Mouse (Mus musculus) stomach, postnatal 0 days (tissue): ENCODE data around the gene Itpk1. TPM values are rescaled to one million over a fixed set of nuclear protein-coding genes. Genes with fewer than 3 reads are reported as not detected.

Source experiments
- ATAC-seq: fragments of 200-750 bp; cut with Nextera tagmentation; 2 replicates; pipeline ENCODE4 v1.8.0; 2017; ENCODE audit not compliant: low FRiP score, low TSS enrichment
- DNase-seq: peaks from one replicate; pipeline ENCODE4 v3.0.0-alpha.2; 2016; ENCODE audit warnings: low spot score
- H3K27ac ChIP-seq: fragments of 300-500 bp; sonication (generic); replicated peaks from 2 replicates; pipeline ENCODE4 v1.5.1; 2014; ENCODE audit warnings: mild to moderate bottlenecking, control low read depth
- H3K27me3 ChIP-seq: fragments of 300-500 bp; sonication (generic); 2 replicates; pipeline ENCODE4 v1.6.1; 2014; ENCODE audit warnings: low read length; ENCODE audit not compliant: control insufficient read depth, insufficient read depth
- H3K36me3 ChIP-seq: fragments of 300-500 bp; sonication (generic); 2 replicates; pipeline ENCODE4 v1.6.1; 2014; ENCODE audit warnings: low read length, mixed read lengths; ENCODE audit not compliant: control insufficient read depth, insufficient read depth
- H3K4me1 ChIP-seq: fragments of 300-500 bp; sonication (generic); replicated peaks from 2 replicates; pipeline ENCODE4 v1.6.1; 2014; ENCODE audit warnings: antibody characterized with exemption; ENCODE audit not compliant: control insufficient read depth, insufficient read depth
- H3K4me2 ChIP-seq: fragments of 300-500 bp; sonication (generic); replicated peaks from 2 replicates; pipeline ENCODE4 v1.6.1; 2014; ENCODE audit warnings: low read depth, mild to moderate bottlenecking, control low read depth, moderate library complexity
- H3K4me3 ChIP-seq: fragments of 300-500 bp; sonication (generic); 2 replicates; pipeline ENCODE4 v1.5.1; 2014; ENCODE audit warnings: low read depth, low read length, control low read depth
- H3K9ac ChIP-seq: fragments of 300-500 bp; sonication (generic); 2 replicates; pipeline ENCODE4 v1.6.1; 2014; ENCODE audit warnings: mild to moderate bottlenecking, low read length, control low read depth, mixed read lengths
- H3K9me3 ChIP-seq: fragments of 300-500 bp; sonication (generic); 2 replicates; pipeline ENCODE4 v1.6.1; 2016; ENCODE audit warnings: low read length; ENCODE audit not compliant: control insufficient read depth
- CTCF ChIP-seq: IDR thresholded peaks from 2 replicates; pipeline ENCODE4 v1.5.1; 2016; ENCODE audit warnings: antibody characterized with exemption, low read depth, mild to moderate bottlenecking, moderate library complexity
- EP300 ChIP-seq: optimal IDR thresholded peaks from 2 replicates; pipeline ENCODE3; 2016; ENCODE audit warnings: antibody characterized with exemption
- WGBS: fragments of 180-500 bp; shearing (Covaris S2); extraction: QIAGEN DNeasy Blood & Tissue Kit; methylation state at CpG from one replicate; pipeline ENCODE4 v1.1.7; 2014; 5-methylcytosine and 5-hydroxymethylcytosine counted together
- polyA plus RNA-seq: library from polyadenylated mRNA; unstranded; fragments of >200 nt; fragmentation: Nextera tagmentation; extraction: Ambion mirVana; gene quantifications from 2 replicates; pipeline ENCODE4 v1.2.1, GENCODE M21; 2015

The Itpk1 gene
- polyA plus RNA-seq, 1 experiment from 2014 or later, result 21.5 TPM

DNA sequence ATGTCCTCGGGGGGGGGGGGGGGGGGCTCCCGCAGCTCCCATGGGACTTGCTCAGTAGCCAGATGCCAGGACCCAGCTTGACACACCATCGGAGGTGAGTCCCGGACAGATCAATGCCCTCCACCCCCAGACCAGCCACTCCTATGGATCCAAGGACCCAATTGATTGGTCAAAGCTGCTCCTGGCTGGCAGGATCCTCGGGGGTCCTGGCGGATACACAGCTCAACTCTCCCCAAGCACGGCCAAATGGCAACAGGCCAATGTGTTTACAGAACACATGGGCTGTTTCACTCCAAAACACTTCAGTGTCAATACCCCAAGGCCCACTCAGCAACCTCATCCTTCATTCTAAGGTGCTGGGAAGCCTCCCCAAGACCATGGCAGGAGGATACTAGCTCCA, 13.0 kb downstream of the Itpk1 start:
- Histone ChIP-seq H3K9me3 (no peaks in the 10 kb centered on the region), H3K9ac (no peak overlapping the region), H3K4me1 (peaks cover 4% of the 10 kb centered on the region), H3K4me3 (no peak overlapping the region), H3K27me3 (no peaks in the 10 kb centered on the region), H3K27ac (no peak overlapping the region), H3K36me3 (no peaks in the 10 kb centered on the region), H3K4me2 (no peak overlapping the region)
- 65% methylated on average over 7 of the region's 7 CpGs for WGBS
- DNase-seq (no peak), ATAC-seq (no peak)
- TF ChIP-seq CTCF (no peak), EP300 (no peak)

GRCm38 (mm10) chr12:102691180-102691579, 13.6 kb downstream of the Itpk1 start:
- H3K9me3 ChIP-seq, result no peaks in the 10 kb centered on the region
- H3K27me3 ChIP-seq, result no peaks in the 10 kb centered on the region
- H3K4me3 ChIP-seq, result no peak overlapping the region
- no peak overlapping the region; the same call in 1 of the 2 replicates for H3K27ac ChIP-seq
- H3K36me3 ChIP-seq, result no peaks in the 10 kb centered on the region
- DNase-seq (no peak), ATAC-seq (peak; percentile 36; the same call in 1 of the 2 replicates)
- no peak for TF ChIP-seq EP300
- no peak for TF ChIP-seq CTCF
- WGBS, result 50% methylated on average over 11 of the region's 11 CpGs
- no peak overlapping the region for H3K4me2 ChIP-seq
- H3K9ac ChIP-seq, result no peak overlapping the region
- H3K4me1 ChIP-seq, result peaks cover 2% of the 10 kb centered on the region; the same call in 1 of the 2 replicates

DNA sequence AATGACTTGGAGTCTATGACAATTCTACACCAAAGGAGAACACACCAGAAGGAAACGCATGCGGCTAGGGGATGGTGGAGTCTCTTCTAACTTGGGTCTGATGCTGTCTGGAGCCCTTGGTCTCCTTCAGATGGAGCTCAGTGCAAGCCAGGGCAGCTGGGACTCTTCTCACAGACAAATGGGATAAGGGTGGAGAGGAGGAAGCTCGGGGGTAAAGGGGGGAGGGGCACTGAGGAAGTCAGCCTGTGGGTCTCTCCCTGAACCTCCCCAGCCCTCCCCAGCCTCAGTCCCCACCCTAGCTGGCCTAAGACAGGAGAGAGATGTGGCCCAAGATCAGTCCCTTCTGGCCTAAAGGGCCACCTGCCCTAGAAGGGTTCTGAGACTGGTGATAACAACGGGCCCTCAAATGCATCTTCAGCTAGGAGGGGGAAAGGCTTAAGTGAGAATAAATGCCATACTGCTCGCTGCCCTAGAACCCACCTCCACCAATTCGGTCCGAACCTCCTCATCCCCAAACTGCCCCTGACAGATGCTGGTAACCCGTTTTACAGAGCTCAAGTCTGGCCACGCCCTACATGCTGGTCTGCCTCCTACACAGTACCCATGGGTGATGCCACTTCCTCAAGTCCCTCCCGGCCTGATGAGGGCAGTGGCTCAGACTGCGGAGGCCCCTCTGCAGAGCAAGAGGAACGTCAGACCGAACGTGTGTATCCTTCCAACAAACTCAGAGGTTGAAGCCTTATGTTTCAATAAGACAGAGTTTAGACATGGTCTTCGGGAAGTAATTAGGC, 14.8 kb downstream of the Itpk1 start:
- no peak overlapping the region for H3K9ac ChIP-seq
- no peaks in the 10 kb centered on the region for H3K36me3 ChIP-seq
- H3K9me3 ChIP-seq, result no peaks in the 10 kb centered on the region
- ATAC-seq (no peak), DNase-seq (no peak)
- H3K4me2 ChIP-seq, result no peak overlapping the region
- WGBS, result 71% methylated on average over 15 of the region's 15 CpGs
- H3K4me3 ChIP-seq, result no peak overlapping the region
- H3K27me3 ChIP-seq, result no peaks in the 10 kb centered on the region
- TF ChIP-seq EP300 (no peak), CTCF (no peak)
- H3K27ac ChIP-seq, result no peak overlapping the region
- peaks cover 3% of the 10 kb centered on the region for H3K4me1 ChIP-seq

- no peak overlapping the region for H3K9ac ChIP-seq
- H3K36me3 ChIP-seq, result no peaks in the 10 kb centered on the region
- 75% methylated on average over 5 of the region's 5 CpGs for WGBS
- H3K4me1 ChIP-seq, result peaks cover 4% of the 10 kb centered on the region
- no peaks in the 10 kb centered on the region for H3K27me3 ChIP-seq
- no peaks in the 10 kb centered on the region for H3K9me3 ChIP-seq
- no peak overlapping the region for H3K4me3 ChIP-seq
- no peak overlapping the region for H3K4me2 ChIP-seq
- no peak for ATAC-seq
- TF ChIP-seq CTCF (no peak), EP300 (no peak)
- 0 out of 2 replicates have a peak overlapping the region, but pooled peaks have one; percentile 24 for H3K27ac ChIP-seq
- no peak for DNase-seq
Measured at GRCm38 (mm10) chr12:102686321-102686720, 18.4 kb downstream of the Itpk1 start.

DNA sequence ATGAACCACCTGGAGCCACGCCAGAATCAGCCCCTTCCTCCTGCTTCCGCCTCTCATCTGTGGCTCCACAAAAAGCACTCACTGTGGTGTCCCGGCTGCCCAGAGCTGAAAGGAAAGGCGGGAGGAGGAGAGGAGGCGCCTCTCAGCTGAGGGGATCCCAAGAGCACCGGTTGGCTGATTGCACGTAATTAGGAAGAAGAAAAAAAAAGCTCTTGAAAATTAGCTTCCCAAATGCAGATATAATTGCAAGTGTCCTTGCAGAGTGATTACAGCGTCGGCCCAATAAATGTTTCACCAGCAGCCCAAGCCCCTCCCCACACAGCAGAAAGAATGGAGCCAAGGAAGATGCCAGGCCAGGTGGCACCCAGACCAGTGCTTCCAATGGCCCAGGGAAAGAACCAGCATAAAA, 19.2 kb downstream of the Itpk1 start:
- Histone ChIP-seq H3K4me1 (peaks cover 4% of the 10 kb centered on the region), H3K27me3 (no peaks in the 10 kb centered on the region), H3K9me3 (no peaks in the 10 kb centered on the region), H3K4me3 (no peak overlapping the region), H3K36me3 (no peaks in the 10 kb centered on the region), H3K9ac (no peak overlapping the region), H3K27ac (0 out of 2 replicates have a peak overlapping the region, but pooled peaks have one; percentile 1), H3K4me2 (no peak overlapping the region)
- no peak for TF ChIP-seq CTCF
- 45% methylated on average over 9 of the region's 9 CpGs for WGBS
- ATAC-seq (no peak), DNase-seq (no peak)

GRCm38 (mm10) chr12:102684720-102685386, 19.9 kb downstream of the Itpk1 start:
- no peaks in the 10 kb centered on the region for H3K27me3 ChIP-seq
- no peak overlapping the region for H3K4me3 ChIP-seq
- DNase-seq, result no peak
- H3K9ac ChIP-seq, result no peak overlapping the region
- WGBS, result 63% methylated on average over 3 of the region's 3 CpGs
- peaks cover 4% of the 10 kb centered on the region for H3K4me1 ChIP-seq
- H3K4me2 ChIP-seq, result no peak overlapping the region
- H3K9me3 ChIP-seq, result no peaks in the 10 kb centered on the region
- ATAC-seq, result no peak
- no peak overlapping the region for H3K27ac ChIP-seq
- no peaks in the 10 kb centered on the region for H3K36me3 ChIP-seq
- TF ChIP-seq EP300, result no peak
- no peak for TF ChIP-seq CTCF
